Mouse (Mus musculus): Measurements from ENCODE around the gene Haus8. TPM values are rescaled to one million over a fixed set of nuclear protein-coding genes. Genes with fewer than 3 reads are reported as not detected.
"Not testable (repeated sequence)": the region's sequence is repeated elsewhere in the genome, so short reads cannot be mapped to it uniquely, and the experiment has no call there.

Haus8 gene
- total and polyA plus RNA-seq, 3 experiments = 21.0 to 30.3 (median 25.1) TPM

DNA sequence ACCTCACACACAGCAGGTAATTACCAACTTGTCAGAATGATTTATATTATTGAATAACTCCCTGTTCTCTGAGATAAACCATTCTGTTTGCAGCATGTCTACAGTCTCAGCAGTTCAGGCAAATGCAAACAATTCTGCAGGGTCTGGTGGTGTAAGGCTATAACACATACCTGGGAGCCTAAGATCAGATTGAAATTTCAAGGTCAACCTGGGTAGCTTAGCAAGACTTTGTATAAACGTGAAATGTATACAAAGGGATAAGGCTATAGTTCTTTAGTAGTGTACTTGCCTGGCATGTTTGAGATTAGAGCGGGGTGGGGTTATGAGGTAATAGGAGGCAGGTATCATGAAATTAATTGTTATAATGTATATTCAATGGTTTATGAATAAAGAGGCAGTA, 30.0 kb downstream of the Haus8 start:
- no peaks in the 10 kb centered on the region for H3K27me3 ChIP-seq (replicated peaks)

DNA sequence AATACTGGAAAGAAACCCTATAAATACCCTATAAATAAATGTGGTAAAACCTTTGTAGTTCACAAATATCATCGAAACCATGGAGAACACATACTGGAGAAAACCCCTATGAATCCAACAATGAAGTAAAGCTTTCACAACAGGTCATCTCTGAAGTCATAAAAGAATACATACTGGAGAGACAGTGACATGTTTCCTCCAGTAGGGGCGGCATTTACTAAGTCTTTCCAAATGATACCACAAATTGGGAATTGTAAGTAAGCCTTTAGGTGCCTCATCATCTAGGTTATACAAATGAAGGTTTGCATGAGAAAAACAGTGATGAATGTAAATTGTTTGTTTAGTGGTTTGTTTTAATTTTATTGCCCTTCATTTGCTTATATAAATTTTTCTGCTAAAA, 48.2 kb downstream of the Haus8 start:
- dilution Hi-C loops (cut with MboI; ENCODE audit: extremely low pct_ligation_motif_present, extremely low pct_unique_long_range_greater_than_20kb, low sequenced_read_pairs) = no loop called here
- peak; percentile 51 for DNase-seq (ENCODE audit: extremely low read depth)

More for the DNA sequence above, 30.0 kb downstream of the Haus8 start:
- Histone ChIP-seq H3K4me1 (ENCODE audit: control insufficient read depth in 1 of 2, insufficient read depth in 2 of 2) (no peaks in the 10 kb centered on the region), H3K36me3 (replicated peaks in 1 of 2; ENCODE audit: control insufficient read depth in 1 of 2, insufficient read depth in 1 of 2, low read length in 1 of 2) (no peaks in the 10 kb centered on the region), H3K4me2 (ENCODE audit: insufficient read depth, low read depth, poor library complexity, severe bottlenecking) (no peak overlapping the region), H3K4me3 (replicated peaks in 1 of 3; ENCODE audit: low read depth in 2 of 3, low read length in 2 of 3, poor library complexity in 1 of 3) (no peak overlapping the region), H3K9ac (ENCODE audit: insufficient read depth, low read depth) (no peak overlapping the region), H3K27ac (ENCODE audit: insufficient read depth, low read depth) (no peak overlapping the region), H3K9me3 (replicated peaks; ENCODE audit: low read length) (no peaks in the 10 kb centered on the region), H3K79me2 (replicated peaks; ENCODE audit: control insufficient read depth, extremely low read depth, insufficient read depth, poor library complexity, severe bottlenecking) (no peaks in the 10 kb centered on the region)
- dilution Hi-C loops (cut with MboI; ENCODE audit: extremely low pct_ligation_motif_present, extremely low pct_unique_long_range_greater_than_20kb, low sequenced_read_pairs) (no loop called here), in situ Hi-C loops (cut with MboI; ENCODE audit: low pct_ligation_motif_present, low pct_unique_long_range_greater_than_20kb, low sequenced_read_pairs) (no loop called here)
- TF ChIP-seq EP300 (IDR thresholded peaks at IDR 0.05; ENCODE audit: low read length) = no peak
- TF ChIP-seq JUN (IDR thresholded peaks at IDR 0.05; ENCODE audit: insufficient read depth, low read depth, low read length) = no peak
- TF ChIP-seq ZKSCAN1 (IDR thresholded peaks at IDR 0.05; ENCODE audit: borderline replicate concordance, low read depth, low read length) = no peak
- no peak for TF ChIP-seq ELF1 (IDR thresholded peaks at IDR 0.05; ENCODE audit: low read depth, low read length)
- TF ChIP-seq MAZ (IDR thresholded peaks at IDR 0.05; ENCODE audit: low read depth, low read length) = no peak
- DNase-seq (ENCODE audit: extremely low read depth) = no peak

DNA sequence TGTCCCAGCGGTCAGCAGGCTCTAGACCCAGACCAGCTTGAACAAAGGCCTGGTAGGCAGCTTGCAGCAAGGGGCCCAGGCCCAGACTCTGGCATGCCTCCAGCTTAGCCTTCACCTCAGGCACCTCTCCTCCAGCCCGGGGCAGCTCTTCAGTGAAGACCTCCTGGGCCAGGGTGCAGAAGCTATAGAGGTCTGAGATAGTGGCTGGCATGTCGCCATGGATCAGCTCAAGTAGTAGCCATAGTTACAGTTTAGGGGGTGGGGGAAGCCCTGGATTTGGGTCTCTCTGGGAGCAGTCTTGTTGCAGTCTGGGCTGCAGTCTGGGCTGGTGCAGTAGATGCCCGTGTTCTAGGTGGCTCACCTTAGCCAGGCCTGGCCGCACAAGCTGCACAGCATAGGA, 58.5 kb downstream of the Haus8 start:
- not testable (repeated sequence) for H3K4me3 ChIP-seq (replicated peaks in 1 of 3; ENCODE audit: low read depth in 2 of 3, low read length in 2 of 3, poor library complexity in 1 of 3)

More for the DNA sequence above, 48.2 kb downstream of the Haus8 start:
- H3K36me3 ChIP-seq (replicated peaks in 1 of 2; ENCODE audit: control insufficient read depth in 1 of 2, insufficient read depth in 1 of 2, low read length in 1 of 2) = no peaks in the 10 kb centered on the region
- H3K4me2 ChIP-seq (ENCODE audit: insufficient read depth, low read depth, poor library complexity, severe bottlenecking) = no peak overlapping the region
- no peak overlapping the region for H3K9ac ChIP-seq (ENCODE audit: insufficient read depth, low read depth)
- peaks cover 6% of the 10 kb centered on the region for H3K27me3 ChIP-seq (replicated peaks)
- TF ChIP-seq RAD21 (IDR thresholded peaks at IDR 0.05; ENCODE audit: low read depth, low read length) (peak; percentile 85), ZMIZ1 (IDR thresholded peaks at IDR 0.05; ENCODE audit: low read depth, low read length) (no peak), UBTF (IDR thresholded peaks at IDR 0.05; ENCODE audit: low read depth, low read length) (no peak), ZNF384 (IDR thresholded peaks at IDR 0.05; ENCODE audit: low read depth, low read length) (no peak), PAX5 (IDR thresholded peaks at IDR 0.05; ENCODE audit: low read length) (no peak), MYC (IDR thresholded peaks at IDR 0.05; ENCODE audit: low read depth, low read length) (no peak), POLR2AphosphoS2 (IDR thresholded peaks at IDR 0.05; ENCODE audit: low read depth, low read length) (no peak), MXI1 (IDR thresholded peaks at IDR 0.05; ENCODE audit: low read depth, low read length) (no peak), MAZ (IDR thresholded peaks at IDR 0.05; ENCODE audit: low read depth, low read length) (no peak), NELFE (IDR thresholded peaks at IDR 0.05; ENCODE audit: low read depth, low read length) (no peak), SIN3A (IDR thresholded peaks at IDR 0.05; ENCODE audit: low read length) (peak; percentile 19; the same call in 1 of the 2 replicates), TCF12 (IDR thresholded peaks at IDR 0.05; ENCODE audit: low read depth, low read length) (no peak), CTCF (conservative IDR thresholded peaks at IDR 0.05 in 1 of 2, IDR thresholded peaks at IDR 0.05 in 1 of 2; ENCODE audit: low read depth in 2 of 2, low read length in 2 of 2) (peak in 1 of 2 experiments; percentile 83; a peak in 3 of 4 replicates), ZC3H11A (IDR thresholded peaks at IDR 0.05; ENCODE audit: low read depth, low read length) (no peak), ETS1 (conservative IDR thresholded peaks at IDR 0.05; ENCODE audit: low read depth, low read length) (no peak), KAT2A (IDR thresholded peaks at IDR 0.05; ENCODE audit: insufficient replicate concordance, low read length) (no peak), ZKSCAN1 (IDR thresholded peaks at IDR 0.05; ENCODE audit: borderline replicate concordance, low read depth, low read length) (no peak), SMC3 (IDR thresholded peaks at IDR 0.05; ENCODE audit: low read depth, low read length) (peak; percentile 56)
- no peak overlapping the region for H3K27ac ChIP-seq (ENCODE audit: insufficient read depth, low read depth)
- no peaks in the 10 kb centered on the region for H3K9me3 ChIP-seq (replicated peaks; ENCODE audit: low read length)
- H3K4me3 ChIP-seq (replicated peaks in 1 of 3; ENCODE audit: low read depth in 2 of 3, low read length in 2 of 3, poor library complexity in 1 of 3) = no peak overlapping the region
- no peaks in the 10 kb centered on the region for H3K4me1 ChIP-seq (ENCODE audit: control insufficient read depth in 1 of 2, insufficient read depth in 2 of 2)
- in situ Hi-C loops (cut with MboI; ENCODE audit: low pct_ligation_motif_present, low pct_unique_long_range_greater_than_20kb, low sequenced_read_pairs) = no loop called here
- no peaks in the 10 kb centered on the region for H3K79me2 ChIP-seq (replicated peaks; ENCODE audit: control insufficient read depth, extremely low read depth, insufficient read depth, poor library complexity, severe bottlenecking)

More for the DNA sequence above, 58.5 kb downstream of the Haus8 start:
- H3K79me2 ChIP-seq (replicated peaks; ENCODE audit: control insufficient read depth, extremely low read depth, insufficient read depth, poor library complexity, severe bottlenecking); in situ Hi-C loops (cut with MboI; ENCODE audit: low pct_ligation_motif_present, low pct_unique_long_range_greater_than_20kb, low sequenced_read_pairs); H3K9me3 ChIP-seq (replicated peaks; ENCODE audit: low read length); H3K4me1 ChIP-seq (ENCODE audit: control insufficient read depth in 1 of 2, insufficient read depth in 2 of 2); H3K36me3 ChIP-seq (replicated peaks in 1 of 2; ENCODE audit: control insufficient read depth in 1 of 2, insufficient read depth in 1 of 2, low read length in 1 of 2); H3K9ac ChIP-seq (ENCODE audit: insufficient read depth, low read depth); DNase-seq (ENCODE audit: extremely low read depth); H3K27ac ChIP-seq (ENCODE audit: insufficient read depth, low read depth); dilution Hi-C loops (cut with MboI; ENCODE audit: extremely low pct_ligation_motif_present, extremely low pct_unique_long_range_greater_than_20kb, low sequenced_read_pairs); H3K27me3 ChIP-seq (replicated peaks); H3K4me2 ChIP-seq (ENCODE audit: insufficient read depth, low read depth, poor library complexity, severe bottlenecking): not testable (repeated sequence)

Data from CH12.LX (cell line).